Mouse (Mus musculus): Measurements from ENCODE around the gene Fam19a3. TPM values are rescaled to one million over a fixed set of nuclear protein-coding genes. Genes with fewer than 3 reads are reported as not detected.

The Fam19a3 gene
- total and polyA plus RNA-seq, 3 experiments: 0.04 to 0.16 TPM; not detected in 1

GRCm38 (mm10) chr3:104771460-104771859 is 10.2 kb downstream of the Fam19a3 start:
- Histone ChIP-seq H3K36me3 (replicated peaks in 1 of 2; ENCODE audit: control insufficient read depth in 1 of 2, insufficient read depth in 1 of 2, low read length in 1 of 2) (no peaks in the 10 kb centered on the region), H3K4me3 (replicated peaks in 1 of 3; ENCODE audit: low read depth in 2 of 3, low read length in 2 of 3, poor library complexity in 1 of 3) (no peak overlapping the region), H3K9me3 (replicated peaks; ENCODE audit: low read length) (no peaks in the 10 kb centered on the region), H3K27me3 (replicated peaks) (peaks cover 3% of the 10 kb centered on the region), H3K79me2 (replicated peaks; ENCODE audit: control insufficient read depth, extremely low read depth, insufficient read depth, poor library complexity, severe bottlenecking) (no peaks in the 10 kb centered on the region), H3K4me1 (ENCODE audit: control insufficient read depth in 1 of 2, insufficient read depth in 2 of 2) (peaks cover 4 to 19% of the 10 kb centered on the region in 2 experiments), H3K27ac (ENCODE audit: insufficient read depth, low read depth) (no peak overlapping the region), H3K9ac (ENCODE audit: insufficient read depth, low read depth) (no peak overlapping the region), H3K4me2 (ENCODE audit: insufficient read depth, low read depth, poor library complexity, severe bottlenecking) (no peak overlapping the region)
- dilution Hi-C loops (cut with MboI; ENCODE audit: extremely low pct_ligation_motif_present, extremely low pct_unique_long_range_greater_than_20kb, low sequenced_read_pairs): no loop called here
- no peak for TF ChIP-seq JUND (conservative IDR thresholded peaks at IDR 0.05; ENCODE audit: low read depth, low read length)
- in situ Hi-C loops (cut with MboI; ENCODE audit: low pct_ligation_motif_present, low pct_unique_long_range_greater_than_20kb, low sequenced_read_pairs): loop anchor here (5.0 kb wide), 1 partner anchor 54 kb away; no protein-coding TSS in a partner anchor
- DNase-seq (ENCODE audit: extremely low read depth): no peak

GRCm38 (mm10) chr3:104770918-104771317 is 10.7 kb downstream of the Fam19a3 start:
- no peaks in the 10 kb centered on the region for H3K79me2 ChIP-seq (replicated peaks; ENCODE audit: control insufficient read depth, extremely low read depth, insufficient read depth, poor library complexity, severe bottlenecking)
- H3K4me2 ChIP-seq (ENCODE audit: insufficient read depth, low read depth, poor library complexity, severe bottlenecking): no peak overlapping the region
- in situ Hi-C loops (cut with MboI; ENCODE audit: low pct_ligation_motif_present, low pct_unique_long_range_greater_than_20kb, low sequenced_read_pairs): loop anchor here (5.0 kb wide), 1 partner anchor 54 kb away; no protein-coding TSS in a partner anchor
- no peak overlapping the region for H3K4me3 ChIP-seq (replicated peaks in 1 of 3; ENCODE audit: low read depth in 2 of 3, low read length in 2 of 3, poor library complexity in 1 of 3)
- no peak for DNase-seq (ENCODE audit: extremely low read depth)
- no peaks in the 10 kb centered on the region for H3K36me3 ChIP-seq (replicated peaks in 1 of 2; ENCODE audit: control insufficient read depth in 1 of 2, insufficient read depth in 1 of 2, low read length in 1 of 2)
- no peak overlapping the region for H3K9ac ChIP-seq (ENCODE audit: insufficient read depth, low read depth)
- dilution Hi-C loops (cut with MboI; ENCODE audit: extremely low pct_ligation_motif_present, extremely low pct_unique_long_range_greater_than_20kb, low sequenced_read_pairs): no loop called here
- H3K9me3 ChIP-seq (replicated peaks; ENCODE audit: low read length): no peaks in the 10 kb centered on the region
- no peak for TF ChIP-seq GABPA (IDR thresholded peaks at IDR 0.05; ENCODE audit: insufficient replicate concordance, low read depth, low read length)
- TF ChIP-seq ETS1 (conservative IDR thresholded peaks at IDR 0.05; ENCODE audit: low read depth, low read length): no peak
- no peak for TF ChIP-seq EP300 (IDR thresholded peaks at IDR 0.05; ENCODE audit: low read length)
- TF ChIP-seq USF1 (IDR thresholded peaks at IDR 0.05; ENCODE audit: low read depth, low read length): no peak
- no peak for TF ChIP-seq IRF4 (IDR thresholded peaks at IDR 0.05; ENCODE audit: low read depth, low read length)
- no peak for TF ChIP-seq UBTF (IDR thresholded peaks at IDR 0.05; ENCODE audit: low read depth, low read length)
- TF ChIP-seq SIN3A (IDR thresholded peaks at IDR 0.05; ENCODE audit: low read length): no peak
- no peak for TF ChIP-seq CHD1 (IDR thresholded peaks at IDR 0.05; ENCODE audit: low read depth, low read length)
- TF ChIP-seq BHLHE40 (IDR thresholded peaks at IDR 0.05; ENCODE audit: low read depth, low read length): no peak
- TF ChIP-seq RCOR1 (conservative IDR thresholded peaks at IDR 0.05; ENCODE audit: low read depth, low read length): no peak
- no peak for TF ChIP-seq TCF12 (IDR thresholded peaks at IDR 0.05; ENCODE audit: low read depth, low read length)
- TF ChIP-seq SMC3 (IDR thresholded peaks at IDR 0.05; ENCODE audit: low read depth, low read length): no peak
- TF ChIP-seq NRF1 (IDR thresholded peaks at IDR 0.05; ENCODE audit: low read depth, low read length): no peak
- no peak for TF ChIP-seq E2F4 (IDR thresholded peaks at IDR 0.05; ENCODE audit: insufficient replicate concordance, low read depth, low read length)
- TF ChIP-seq ELF1 (IDR thresholded peaks at IDR 0.05; ENCODE audit: low read depth, low read length): no peak
- no peak for TF ChIP-seq TBP (conservative IDR thresholded peaks at IDR 0.05; ENCODE audit: low read depth, low read length)
- TF ChIP-seq MAZ (IDR thresholded peaks at IDR 0.05; ENCODE audit: low read depth, low read length): no peak
- no peak for TF ChIP-seq ZKSCAN1 (IDR thresholded peaks at IDR 0.05; ENCODE audit: borderline replicate concordance, low read depth, low read length)
- no peak for TF ChIP-seq MXI1 (IDR thresholded peaks at IDR 0.05; ENCODE audit: low read depth, low read length)
- peaks cover 4 to 19% of the 10 kb centered on the region in 2 experiments for H3K4me1 ChIP-seq (ENCODE audit: control insufficient read depth in 1 of 2, insufficient read depth in 2 of 2)
- no peak overlapping the region for H3K27ac ChIP-seq (ENCODE audit: insufficient read depth, low read depth)
- no peaks in the 10 kb centered on the region for H3K27me3 ChIP-seq (replicated peaks)
